8 mouse cellular contexts compared by ENCODE assay signal in genomic region chr12:17576041-17576440, GRCm38 (mm10). TPM values are rescaled to one million over a fixed set of nuclear protein-coding genes. Genes with fewer than 3 reads are reported as not detected.
DNase-seq lines count a peak whose midpoint lies in the region; ATAC-seq and TF ChIP-seq lines count a peak whose summit lies in the region.

No protein-coding gene starts in this region.

- H3K27ac ChIP-seq in forebrain, postnatal 0 days (ENCODE audit: low read depth, low read length) = no peak overlapping the region
- no peak overlapping the region for H3K27ac ChIP-seq in midbrain, embryonic 11.5 days (ENCODE audit: low read depth, low read length)

- no peaks in the 10 kb centered on the region for H3K9me3 ChIP-seq in forebrain, postnatal 0 days (ENCODE audit: low read length)
- no peaks in the 10 kb centered on the region for H3K9me3 ChIP-seq in midbrain, embryonic 11.5 days (ENCODE audit: control insufficient read depth, low read length)

- 8% methylated on average over 6 of the region's 6 CpGs for WGBS in forebrain, postnatal 0 days
- 3% methylated on average over 6 of the region's 6 CpGs for WGBS in midbrain, embryonic 11.5 days

- H3K4me1 ChIP-seq in forebrain, postnatal 0 days (ENCODE audit: insufficient read depth) = no peaks in the 10 kb centered on the region
- H3K4me1 ChIP-seq in midbrain, embryonic 11.5 days (ENCODE audit: control insufficient read depth, insufficient read depth, low read length) = peaks cover 2% of the 10 kb centered on the region; the same call in 1 of the 2 replicates

- TF ChIP-seq CTCF in forebrain, postnatal 0 days (IDR thresholded peaks at IDR 0.05; ENCODE audit: low read depth) = no peak

- H3K9ac ChIP-seq in forebrain, postnatal 0 days = no peak overlapping the region
- H3K9ac ChIP-seq in midbrain, embryonic 11.5 days (ENCODE audit: low read length) = no peak overlapping the region

- no peaks in the 10 kb centered on the region for H3K36me3 ChIP-seq in forebrain, postnatal 0 days (ENCODE audit: insufficient read depth)
- H3K36me3 ChIP-seq in midbrain, embryonic 11.5 days (ENCODE audit: control insufficient read depth, insufficient read depth, low read length) = no peaks in the 10 kb centered on the region

- DNase-seq in urinary bladder, postnatal 14 days (ENCODE audit: low spot score) = peak; percentile 36
- DNase-seq in urinary bladder, postnatal 4 days (ENCODE audit: low spot score in 2 of 2) = no peak
- no peak for DNase-seq in forebrain, postnatal 0 days
- peak; percentile 52 for DNase-seq in kidney, adult 11 months
- no peak for DNase-seq in midbrain, embryonic 11.5 days (ENCODE audit: low spot score, missing footprints)
- no peak for DNase-seq in layer of hippocampus, adult 9-11 months
- DNase-seq in spleen, postnatal 10 days (ENCODE audit: low spot score in 2 of 2) = no peak

- ATAC-seq in forebrain, postnatal 0 days = peak; percentile 71
- ATAC-seq in midbrain, embryonic 11.5 days (ENCODE audit: low FRiP score) = peak; percentile 78
- ATAC-seq in megakaryocyte-erythroid progenitor cell, adult 5-6 weeks (replicated peaks; ENCODE audit: low FRiP score, low TSS enrichment, poor library complexity, severe bottlenecking) = no peak

- no peak overlapping the region for H3K4me3 ChIP-seq in forebrain, postnatal 0 days (ENCODE audit: low read depth, low read length)
- no peak overlapping the region for H3K4me3 ChIP-seq in midbrain, embryonic 11.5 days (ENCODE audit: low read depth, low read length)

- H3K4me2 ChIP-seq in forebrain, postnatal 0 days (ENCODE audit: low read depth) = no peak overlapping the region
- H3K4me2 ChIP-seq in midbrain, embryonic 11.5 days = no peak overlapping the region

- H3K27me3 ChIP-seq in forebrain, postnatal 0 days (ENCODE audit: insufficient read depth, low read length) = no peaks in the 10 kb centered on the region
- no peaks in the 10 kb centered on the region for H3K27me3 ChIP-seq in midbrain, embryonic 11.5 days (ENCODE audit: control insufficient read depth, insufficient read depth, low read length)

RNA-seq across cellular contexts. Expression of gene Odc1, which starts 31.4 kb away (rescaled TPM):
- total RNA-seq in forebrain, postnatal 0 days (2014; rRNA removed) = 271 and 293 TPM in 2 replicates
- polyA plus RNA-seq in forebrain, postnatal 0 days (2015; fragmentation: Nextera tagmentation; extraction: Ambion mirVana) = 146 and 166 TPM in 2 replicates
- 307 and 314 TPM in 2 replicates for polyA plus RNA-seq in midbrain, embryonic 11.5 days (2014; fragmentation: Nextera tagmentation; extraction: Ambion mirVana)
- total RNA-seq in megakaryocyte-erythroid progenitor cell, adult 5-6 weeks (2014; fragmentation: Nextera tagmentation) = 360 and 383 TPM in 2 replicates
- 607 and 788 TPM in 2 replicates for total RNA-seq in megakaryocyte-erythroid progenitor cell, adult 5-6 weeks (2017)

Comparison
In these comparisons a context has a peak if more than half of its experiments do, and no peak if none do; other contexts are left out.
1. DNase-seq: peak in urinary bladder, postnatal 14 days (single experiment) and kidney, adult 11 months (single experiment); none in urinary bladder, postnatal 4 days (0 of 2), forebrain, postnatal 0 days (single experiment), midbrain, embryonic 11.5 days (single experiment), layer of hippocampus, adult 9-11 months (single experiment) and spleen, postnatal 10 days (0 of 2).